Mouse (Mus musculus): ENCODE data around the gene Pomt2. TPM values are rescaled to one million over a fixed set of nuclear protein-coding genes. Genes with fewer than 3 reads are reported as not detected.

Gene Pomt2
- polyA plus RNA-seq, 1 experiment = 3.4 TPM

DNA sequence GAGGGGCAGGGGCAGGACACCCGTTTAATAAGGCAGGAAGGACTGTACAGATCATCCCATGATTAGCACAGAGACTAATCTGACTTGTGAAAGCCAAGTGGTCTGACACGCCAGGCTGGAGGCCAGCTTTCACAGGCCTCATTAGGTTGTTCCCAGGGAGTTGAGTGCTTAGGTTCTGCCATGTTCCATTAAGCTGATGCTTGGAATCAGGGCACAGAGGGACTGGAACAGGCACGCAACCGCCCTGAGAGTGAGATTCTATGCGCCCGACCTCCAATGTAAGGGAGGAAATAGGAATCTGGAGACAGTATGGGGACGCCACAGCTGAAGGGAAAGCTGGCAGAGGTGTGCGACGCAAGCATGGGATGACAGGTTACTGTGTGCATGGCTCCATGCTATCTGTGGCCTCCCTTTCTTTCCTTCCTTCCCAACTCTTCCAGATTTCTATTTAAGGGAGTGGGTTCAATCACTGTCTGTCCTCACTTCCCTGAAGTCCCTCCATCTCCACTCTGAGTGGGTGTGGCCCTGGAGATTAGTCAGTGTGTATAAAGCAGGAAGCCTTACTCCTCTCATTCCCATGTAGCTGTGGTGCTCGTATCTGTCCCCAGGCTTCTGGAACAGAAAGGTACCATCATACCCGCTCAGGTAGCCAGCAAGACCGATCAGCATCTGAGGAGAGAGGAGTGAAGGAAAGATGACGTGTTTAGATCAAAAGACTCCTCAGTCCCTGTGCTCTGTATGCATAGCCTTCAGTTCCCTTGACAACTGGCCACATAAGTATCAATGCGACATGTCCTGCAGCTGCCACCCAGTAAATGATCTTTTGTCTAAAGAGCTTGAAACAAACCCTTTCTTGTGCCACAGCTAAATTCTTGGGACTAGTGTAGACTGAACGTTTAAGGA, 10.1 kb downstream of the Pomt2 start:
- Histone ChIP-seq H3K4me3 (replicated peaks; ENCODE audit: control insufficient read depth, low read depth, low read length) (no peak overlapping the region), H3K4me1 (ENCODE audit: control insufficient read depth, insufficient read depth, low read length) (no peaks in the 10 kb centered on the region), H3K27ac (ENCODE audit: control insufficient read depth, insufficient read depth, low read depth, low read length, poor library complexity) (no peak overlapping the region)
- WGBS = 79% methylated on average over 15 of the region's 15 CpGs
- TF ChIP-seq POLR2A (IDR thresholded peaks at IDR 0.05; ENCODE audit: borderline replicate concordance, control insufficient read depth, low read depth, low read length) = no peak
- no peak for TF ChIP-seq CTCF (IDR thresholded peaks at IDR 0.05; ENCODE audit: control insufficient read depth, insufficient read depth, low read length)

DNA sequence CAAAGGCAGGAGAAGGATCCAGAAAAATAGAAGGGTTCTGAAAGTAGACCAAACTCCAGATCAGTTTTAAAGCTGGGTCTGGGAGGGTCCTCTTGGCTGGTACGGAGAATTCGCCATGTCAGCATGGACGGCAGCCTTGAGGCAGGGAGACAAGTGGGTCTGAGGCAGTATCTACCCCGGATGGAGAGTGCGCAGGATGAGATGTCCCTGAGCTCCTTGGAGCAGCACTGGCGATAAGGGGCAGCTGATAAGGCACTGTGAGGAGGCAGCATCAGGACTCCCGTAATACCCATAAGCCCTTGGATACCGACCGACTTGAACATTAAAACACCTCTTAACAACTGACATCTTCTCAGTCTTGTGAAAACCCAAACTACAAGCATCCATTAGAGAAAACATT, 15.0 kb downstream of the Pomt2 start:
- no peaks in the 10 kb centered on the region for H3K4me1 ChIP-seq (ENCODE audit: control insufficient read depth, insufficient read depth, low read length)
- 81% methylated on average over 9 of the region's 9 CpGs for WGBS
- no peak overlapping the region for H3K4me3 ChIP-seq (replicated peaks; ENCODE audit: control insufficient read depth, low read depth, low read length)

GRCm38 (mm10) chr12:87132210-87132609, 15.6 kb downstream of the Pomt2 start:
- no peak overlapping the region for H3K27ac ChIP-seq (ENCODE audit: control insufficient read depth, insufficient read depth, low read depth, low read length, poor library complexity)
- no peak overlapping the region for H3K4me3 ChIP-seq (replicated peaks; ENCODE audit: control insufficient read depth, low read depth, low read length)
- TF ChIP-seq CTCF (IDR thresholded peaks at IDR 0.05; ENCODE audit: control insufficient read depth, insufficient read depth, low read length) (no peak), POLR2A (IDR thresholded peaks at IDR 0.05; ENCODE audit: borderline replicate concordance, control insufficient read depth, low read depth, low read length) (no peak)
- 62% methylated on average over 6 of the region's 6 CpGs for WGBS
- no peaks in the 10 kb centered on the region for H3K4me1 ChIP-seq (ENCODE audit: control insufficient read depth, insufficient read depth, low read length)

More for the DNA sequence above, 15.0 kb downstream of the Pomt2 start:
- no peak overlapping the region for H3K27ac ChIP-seq (ENCODE audit: control insufficient read depth, insufficient read depth, low read depth, low read length, poor library complexity)
- TF ChIP-seq POLR2A (IDR thresholded peaks at IDR 0.05; ENCODE audit: borderline replicate concordance, control insufficient read depth, low read depth, low read length) = no peak

DNA sequence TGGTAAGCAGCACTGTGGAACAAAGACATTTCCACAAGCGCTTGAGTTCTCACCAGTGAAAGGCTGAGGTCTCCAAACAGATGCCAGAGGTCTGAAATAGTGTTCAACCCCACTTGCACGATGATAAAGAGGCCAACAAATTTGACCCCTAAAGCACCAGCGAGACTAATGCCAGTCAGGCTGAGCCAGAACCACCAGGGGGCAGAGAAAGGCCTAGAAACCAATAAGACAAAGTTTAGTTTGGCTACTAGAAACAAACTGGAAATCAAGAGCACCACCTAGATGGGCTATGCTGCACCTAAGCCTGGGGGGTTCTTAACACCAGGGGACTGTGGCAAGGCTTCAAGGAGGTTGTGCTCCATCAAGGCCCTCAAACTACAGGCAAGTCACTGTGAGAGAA, 16.1 kb downstream of the Pomt2 start:
- 64% methylated on average over 3 of the region's 3 CpGs for WGBS
- H3K4me1 ChIP-seq (ENCODE audit: control insufficient read depth, insufficient read depth, low read length) = no peaks in the 10 kb centered on the region
- no peak overlapping the region for H3K27ac ChIP-seq (ENCODE audit: control insufficient read depth, insufficient read depth, low read depth, low read length, poor library complexity)
- H3K4me3 ChIP-seq (replicated peaks; ENCODE audit: control insufficient read depth, low read depth, low read length) = no peak overlapping the region
- no peak for TF ChIP-seq POLR2A (IDR thresholded peaks at IDR 0.05; ENCODE audit: borderline replicate concordance, control insufficient read depth, low read depth, low read length)
- peak; percentile 55; the same call in 1 of the 2 replicates for TF ChIP-seq CTCF (IDR thresholded peaks at IDR 0.05; ENCODE audit: control insufficient read depth, insufficient read depth, low read length)

DNA sequence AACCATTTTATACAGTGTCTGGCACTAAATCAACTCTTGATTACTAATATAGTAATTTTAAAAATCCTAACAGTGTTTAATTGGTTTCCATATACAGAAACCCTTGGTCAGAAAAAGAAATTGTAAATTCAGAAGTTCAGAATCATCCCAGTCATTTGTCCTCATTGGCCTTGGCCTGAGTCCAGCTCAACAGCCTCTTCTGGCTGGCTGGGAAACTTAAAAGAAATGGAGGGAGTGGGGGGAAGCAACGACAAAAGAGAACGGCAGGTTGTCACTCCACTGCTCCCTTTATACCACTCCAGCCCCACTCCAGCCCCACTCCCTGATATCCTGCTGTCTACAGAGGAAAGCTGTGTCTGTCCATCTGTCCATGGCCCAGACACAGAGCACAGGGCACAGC, 16.6 kb downstream of the Pomt2 start:
- TF ChIP-seq CTCF (IDR thresholded peaks at IDR 0.05; ENCODE audit: control insufficient read depth, insufficient read depth, low read length) (no peak), POLR2A (IDR thresholded peaks at IDR 0.05; ENCODE audit: borderline replicate concordance, control insufficient read depth, low read depth, low read length) (no peak)
- WGBS = 90% methylated on average over 2 of the region's 2 CpGs
- Histone ChIP-seq H3K4me1 (ENCODE audit: control insufficient read depth, insufficient read depth, low read length) (no peaks in the 10 kb centered on the region), H3K4me3 (replicated peaks; ENCODE audit: control insufficient read depth, low read depth, low read length) (no peak overlapping the region), H3K27ac (ENCODE audit: control insufficient read depth, insufficient read depth, low read depth, low read length, poor library complexity) (no peak overlapping the region)

- 86% methylated on average over 4 of the region's 4 CpGs for WGBS
- no peak overlapping the region for H3K27ac ChIP-seq (ENCODE audit: control insufficient read depth, insufficient read depth, low read depth, low read length, poor library complexity)
- H3K4me3 ChIP-seq (replicated peaks; ENCODE audit: control insufficient read depth, low read depth, low read length) = no peak overlapping the region
- H3K4me1 ChIP-seq (ENCODE audit: control insufficient read depth, insufficient read depth, low read length) = no peaks in the 10 kb centered on the region
- TF ChIP-seq CTCF (IDR thresholded peaks at IDR 0.05; ENCODE audit: control insufficient read depth, insufficient read depth, low read length) (no peak), POLR2A (IDR thresholded peaks at IDR 0.05; ENCODE audit: borderline replicate concordance, control insufficient read depth, low read depth, low read length) (no peak)
Measured at GRCm38 (mm10) chr12:87130224-87130623, 17.5 kb downstream of the Pomt2 start.

GRCm38 (mm10) chr12:87127256-87127655, 20.5 kb downstream of the Pomt2 start:
- WGBS = 86% methylated on average over 4 of the region's 4 CpGs
- TF ChIP-seq POLR2A (IDR thresholded peaks at IDR 0.05; ENCODE audit: borderline replicate concordance, control insufficient read depth, low read depth, low read length) = no peak
- TF ChIP-seq CTCF (IDR thresholded peaks at IDR 0.05; ENCODE audit: control insufficient read depth, insufficient read depth, low read length) = no peak
- Histone ChIP-seq H3K4me3 (replicated peaks; ENCODE audit: control insufficient read depth, low read depth, low read length) (no peak overlapping the region), H3K27ac (ENCODE audit: control insufficient read depth, insufficient read depth, low read depth, low read length, poor library complexity) (no peak overlapping the region), H3K4me1 (ENCODE audit: control insufficient read depth, insufficient read depth, low read length) (no peaks in the 10 kb centered on the region)

DNA sequence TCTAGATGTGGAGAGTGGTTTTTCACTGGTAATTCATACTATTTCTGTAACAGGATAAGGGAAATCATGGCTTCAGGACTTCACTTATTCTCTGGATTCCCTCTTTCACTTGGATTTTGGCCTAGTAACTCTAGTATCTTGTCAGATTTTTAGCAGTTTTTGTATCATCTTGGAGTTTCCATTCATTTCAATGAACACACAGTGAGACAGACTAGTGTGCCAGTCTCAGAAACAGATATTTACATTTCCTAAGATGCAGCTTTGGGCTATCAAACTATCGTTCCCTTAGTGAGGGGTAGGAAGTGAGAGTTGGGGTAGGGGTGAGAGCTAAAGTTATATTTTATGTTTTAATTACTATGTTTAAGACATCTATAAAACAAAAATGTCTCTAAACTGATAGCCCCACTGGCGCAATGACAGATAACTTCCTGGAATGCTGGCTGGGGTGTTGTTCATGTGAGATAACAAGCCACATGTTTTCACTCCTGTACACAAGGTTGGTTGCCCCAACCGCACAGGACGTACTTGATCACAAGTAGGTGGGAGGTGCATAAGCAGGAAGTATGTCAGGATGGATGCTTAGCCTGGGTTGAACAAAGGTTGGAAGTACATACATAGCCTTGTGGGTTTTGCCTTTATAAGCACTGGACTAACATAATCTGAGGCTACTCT, 25.7 kb downstream of the Pomt2 start:
- WGBS = 70% methylated on average over 4 of the region's 4 CpGs
- Histone ChIP-seq H3K4me3 (replicated peaks; ENCODE audit: control insufficient read depth, low read depth, low read length) (no peak overlapping the region), H3K4me1 (ENCODE audit: control insufficient read depth, insufficient read depth, low read length) (no peaks in the 10 kb centered on the region), H3K27ac (ENCODE audit: control insufficient read depth, insufficient read depth, low read depth, low read length, poor library complexity) (no peak overlapping the region)
- TF ChIP-seq CTCF (IDR thresholded peaks at IDR 0.05; ENCODE audit: control insufficient read depth, insufficient read depth, low read length) = no peak
- TF ChIP-seq POLR2A (IDR thresholded peaks at IDR 0.05; ENCODE audit: borderline replicate concordance, control insufficient read depth, low read depth, low read length) = no peak
